Mouse (Mus musculus) lung, adult 2 months (tissue): ENCODE data around the gene Fbxo11.

Experiments
- CTCF ChIP-seq: fragments of 200-500 bp; IDR thresholded peaks from 2 replicates; pipeline ENCODE4 v1.5.1; 2011; ENCODE audit warnings: mild to moderate bottlenecking, low read length, control low read depth; ENCODE audit not compliant: insufficient read depth
- POLR2A ChIP-seq: fragments of 200-500 bp; IDR thresholded peaks from 2 replicates; pipeline ENCODE4 v1.6.1; 2011; ENCODE audit warnings: low read depth, mild to moderate bottlenecking, control low read depth, low read length, borderline replicate concordance; ENCODE audit errors: extremely low read depth

- TF ChIP-seq CTCF = no peak
- no peak for TF ChIP-seq POLR2A
These were observed 41.2 kb downstream of the Fbxo11 start for GRCm38 (mm10) chr17:88023924-88024323.
